8 mouse cellular contexts compared by ENCODE assay signal in genomic region chr11:79223420-79223819, GRCm38 (mm10). TPM values are rescaled to one million over a fixed set of nuclear protein-coding genes. Genes with fewer than 3 reads are reported as not detected.
DNase-seq lines count a peak whose midpoint lies in the region; ATAC-seq and TF ChIP-seq lines count a peak whose summit lies in the region.

No protein-coding gene starts in this region.

- intact Hi-C loops in left cerebral cortex, postnatal 25 days (cut with DNase I), result loop anchor here (10.0 kb wide), 1 partner anchor 201 kb away; no protein-coding TSS in a partner anchor

- DNase-seq in kidney, adult 9 months, result peak; percentile 62
- DNase-seq in G1E (ENCODE audit: low spot score), result no peak
- peak; percentile 69 for DNase-seq in heart, postnatal 0 days (ENCODE audit: low spot score)
- DNase-seq in frontal cortex, postnatal 10 days (ENCODE audit: low spot score in 2 of 2), result no peak
- DNase-seq in left cerebral cortex, adult 8-10 months (ENCODE audit: low spot score in 2 of 2), result no peak
- DNase-seq in left cerebral cortex, postnatal 25 days (ENCODE audit: low spot score in 2 of 2), result no peak

- TF ChIP-seq EP300 in heart, postnatal 0 days (IDR thresholded peaks at IDR 0.05; ENCODE audit: low read depth), result no peak

- no peak overlapping the region for H3K9ac ChIP-seq in kidney, embryonic 15.5 days
- H3K9ac ChIP-seq in heart, postnatal 0 days (replicated peaks; ENCODE audit: low read depth, low read length), result no peak overlapping the region

- peaks cover 29% of the 10 kb centered on the region for H3K4me1 ChIP-seq in kidney, embryonic 15.5 days
- H3K4me1 ChIP-seq in G1E (ENCODE audit: insufficient read depth, low read depth, low read length), result peaks cover 20% of the 10 kb centered on the region
- peaks cover 6% of the 10 kb centered on the region for H3K4me1 ChIP-seq in heart, postnatal 0 days (ENCODE audit: control insufficient read depth, insufficient read depth)

- H3K36me3 ChIP-seq in kidney, embryonic 15.5 days, result no peaks in the 10 kb centered on the region
- no peaks in the 10 kb centered on the region for H3K36me3 ChIP-seq in G1E (replicated peaks)
- no peaks in the 10 kb centered on the region for H3K36me3 ChIP-seq in heart, postnatal 0 days (replicated peaks; ENCODE audit: control insufficient read depth, insufficient read depth, low read length)

- H3K9me3 ChIP-seq in kidney, embryonic 15.5 days (replicated peaks), result no peaks in the 10 kb centered on the region
- H3K9me3 ChIP-seq in G1E (replicated peaks), result no peaks in the 10 kb centered on the region
- no peaks in the 10 kb centered on the region for H3K9me3 ChIP-seq in heart, postnatal 0 days (replicated peaks; ENCODE audit: control insufficient read depth, low read length)

- no peak for TF ChIP-seq CTCF in G1E (IDR thresholded peaks at IDR 0.05; ENCODE audit: low read depth, low read length)
- TF ChIP-seq CTCF in heart, postnatal 0 days (IDR thresholded peaks at IDR 0.05; ENCODE audit: low read depth), result no peak

- WGBS in kidney, embryonic 15.5 days, result 84% methylated on average over 6 of the region's 6 CpGs
- WGBS in heart, postnatal 0 days, result 72% methylated on average over 6 of the region's 6 CpGs

- H3K27ac ChIP-seq in kidney, embryonic 15.5 days, result no peak overlapping the region
- H3K27ac ChIP-seq in heart, postnatal 0 days (ENCODE audit: low read depth), result peak overlapping the region; percentile 81

- no peak for ATAC-seq in kidney, embryonic 15.5 days (replicated peaks; ENCODE audit: low FRiP score)
- ATAC-seq in G1E (ENCODE audit: extremely low read depth, insufficient number of reproducible peaks, low FRiP score, poor library complexity, severe bottlenecking), result 0 out of 2 replicates have a peak, but pooled peaks have one; percentile 8
- ATAC-seq in heart, postnatal 0 days (ENCODE audit: insufficient read depth, low read depth), result no peak
- peak; percentile 90 for ATAC-seq in monocyte, adult 5-6 weeks (replicated peaks; ENCODE audit: insufficient number of reproducible peaks, low FRiP score, low TSS enrichment, poor library complexity, severe bottlenecking)

- H3K27me3 ChIP-seq in kidney, embryonic 15.5 days, result no peaks in the 10 kb centered on the region
- H3K27me3 ChIP-seq in G1E (ENCODE audit: insufficient read depth, low read length), result peaks cover 14% of the 10 kb centered on the region
- no peaks in the 10 kb centered on the region for H3K27me3 ChIP-seq in heart, postnatal 0 days (ENCODE audit: control insufficient read depth, insufficient read depth, low read length)

- H3K4me2 ChIP-seq in kidney, embryonic 15.5 days, result no peak overlapping the region
- H3K4me2 ChIP-seq in heart, postnatal 0 days (ENCODE audit: low read depth, low read length), result no peak overlapping the region

- H3K4me3 ChIP-seq in kidney, embryonic 15.5 days (replicated peaks), result no peak overlapping the region
- H3K4me3 ChIP-seq in G1E (ENCODE audit: low read depth, low read length), result no peak overlapping the region
- H3K4me3 ChIP-seq in heart, postnatal 0 days (ENCODE audit: low read depth, low read length), result no peak overlapping the region

RNA-seq across cellular contexts. Expression of gene Wsb1, which starts 31.1 kb away (rescaled TPM):
- 316 and 358 TPM in 2 replicates for polyA plus RNA-seq in kidney, embryonic 15.5 days (2015; fragmentation: Nextera tagmentation; extraction: Ambion mirVana)
- total RNA-seq in G1E (2014; fragmentation: Nextera tagmentation), result 284 and 345 TPM in 2 replicates
- 148 and 158 TPM in 2 replicates for total RNA-seq in G1E (2017)
- 66.7 and 80.0 TPM in 2 replicates for polyA plus RNA-seq in G1E (2012)
- total RNA-seq in heart, postnatal 0 days (2014; rRNA removed; ENCODE audit: low replicate concordance), result 60.4 and 73.2 TPM in 2 replicates
- polyA plus RNA-seq in heart, postnatal 0 days (2015; fragmentation: Nextera tagmentation; extraction: Ambion mirVana), result 63.9 and 64.5 TPM in 2 replicates
- 274 to 316 TPM (median 277 TPM) in 3 replicates for total RNA-seq in monocyte, adult 5-6 weeks (2017)
- 10 to 100 TPM; 67.0 to 96.0 (median 77.4) TPM for total RNA-seq in left cerebral cortex, adult 8-10 months (2022)
- total RNA-seq in left cerebral cortex, postnatal 25 days (2021), result 10 to 100 TPM; 64.7 to 78.4 TPM

Comparison
In these comparisons a context has a peak if more than half of its experiments do, and no peak if none do; other contexts are left out.
1. DNase-seq: peak in kidney, adult 9 months (single experiment) and heart, postnatal 0 days (single experiment); none in G1E (single experiment), frontal cortex, postnatal 10 days (0 of 2), left cerebral cortex, adult 8-10 months (0 of 2) and left cerebral cortex, postnatal 25 days (0 of 2).
2. ATAC-seq: peak in G1E (single experiment) and monocyte, adult 5-6 weeks (single experiment); none in kidney, embryonic 15.5 days (single experiment) and heart, postnatal 0 days (single experiment).